Mouse (Mus musculus) erythroblast, adult 5-6 weeks (primary cell): ENCODE data around the gene Ly6g5b. TPM values are rescaled to one million over a fixed set of nuclear protein-coding genes. Genes with fewer than 3 reads are reported as not detected.

Source experiments
- total RNA-seq, 2 experiments: library from RNA; stranded (forward) in 1 of 2; stranded (reverse) in 1 of 2; fragments of 150-400 nt in 1 of 2; fragments of 200-764, 138-1000 nt in 1 of 2; gene quantifications; 2 replicates each; pipeline versions ENCODE4 v1.2.3 to v1.2.4; 2015 to 2017; ENCODE audit warnings: low replicate concordance in 2 of 2

Gene Ly6g5b
- total RNA-seq, 2 experiments from 2014 or later = 0.34 to 7.7 TPM

Other genes with a start within 250 kb of the Ly6g5b start
Only the 30 nearest of the 42 such genes appear.
- not detected in 2 replicates for gene Hspa1l, start 142.7 kb downstream of the Ly6g5b start, total RNA-seq (2015; ENCODE audit: low replicate concordance)
- not detected in 2 replicates for gene Hspa1l, start 142.7 kb downstream of the Ly6g5b start, total RNA-seq (2017; ENCODE audit: low replicate concordance)
- 46.8 and 50.3 TPM in 2 replicates for gene Lsm2, start 133.6 kb downstream of the Ly6g5b start, total RNA-seq (2015; ENCODE audit: low replicate concordance)
- gene Lsm2, start 133.6 kb downstream of the Ly6g5b start, total RNA-seq (2017; ENCODE audit: low replicate concordance) = 11.2 and 16.7 TPM in 2 replicates
- gene Vars, start 114.4 kb downstream of the Ly6g5b start, total RNA-seq (2015; ENCODE audit: low replicate concordance) = 24.4 and 33.4 TPM in 2 replicates
- gene Vars, start 114.4 kb downstream of the Ly6g5b start, total RNA-seq (2017; ENCODE audit: low replicate concordance) = 37.4 and 45.0 TPM in 2 replicates
- not detected in 2 replicates for gene Vwa7, start 98.8 kb downstream of the Ly6g5b start, total RNA-seq (2015; ENCODE audit: low replicate concordance)
- gene Vwa7, start 98.8 kb downstream of the Ly6g5b start, total RNA-seq (2017; ENCODE audit: low replicate concordance) = not detected in 2 replicates
- 2.3 TPM in 1 of 2 replicates, not detected in the other for gene Sapcd1, start 87.4 kb downstream of the Ly6g5b start, total RNA-seq (2015; ENCODE audit: low replicate concordance)
- gene Sapcd1, start 87.4 kb downstream of the Ly6g5b start, total RNA-seq (2017; ENCODE audit: low replicate concordance) = not detected in 2 replicates
- gene Msh5, start 68.7 kb downstream of the Ly6g5b start, total RNA-seq (2015; ENCODE audit: low replicate concordance) = 0.38 and 1.5 TPM in 2 replicates
- gene Msh5, start 68.7 kb downstream of the Ly6g5b start, total RNA-seq (2017; ENCODE audit: low replicate concordance) = 5.7 and 8.8 TPM in 2 replicates
- gene Clic1, start 65.5 kb downstream of the Ly6g5b start, total RNA-seq (2015; ENCODE audit: low replicate concordance) = 74.6 and 85.9 TPM in 2 replicates
- 66.9 and 68.8 TPM in 2 replicates for gene Clic1, start 65.5 kb downstream of the Ly6g5b start, total RNA-seq (2017; ENCODE audit: low replicate concordance)
- gene Ddah2, start 56.4 kb downstream of the Ly6g5b start, total RNA-seq (2015; ENCODE audit: low replicate concordance) = 1.0 and 1.7 TPM in 2 replicates
- gene Ddah2, start 56.4 kb downstream of the Ly6g5b start, total RNA-seq (2017; ENCODE audit: low replicate concordance) = 2.2 TPM in 1 of 2 replicates, not detected in the other
- gene Ly6g6c, start 50.0 kb downstream of the Ly6g5b start, total RNA-seq (2015; ENCODE audit: low replicate concordance) = not detected in 2 replicates
- not detected in 2 replicates for gene Ly6g6c, start 50.0 kb downstream of the Ly6g5b start, total RNA-seq (2017; ENCODE audit: low replicate concordance)
- gene Mpig6b, start 49.2 kb downstream of the Ly6g5b start, total RNA-seq (2015; ENCODE audit: low replicate concordance) = 0.42 TPM in 1 of 2 replicates, not detected in the other
- not detected in 2 replicates for gene Mpig6b, start 49.2 kb downstream of the Ly6g5b start, total RNA-seq (2017; ENCODE audit: low replicate concordance)
- gene Ly6g6e, start 38.5 kb downstream of the Ly6g5b start, total RNA-seq (2015; ENCODE audit: low replicate concordance) = not detected in 2 replicates
- not detected in 2 replicates for gene Ly6g6e, start 38.5 kb downstream of the Ly6g5b start, total RNA-seq (2017; ENCODE audit: low replicate concordance)
- gene Ly6g6d, start 37.4 kb downstream of the Ly6g5b start, total RNA-seq (2015; ENCODE audit: low replicate concordance) = not detected in 2 replicates
- 1.4 TPM in 1 of 2 replicates, not detected in the other for gene Ly6g6d, start 37.4 kb downstream of the Ly6g5b start, total RNA-seq (2017; ENCODE audit: low replicate concordance)
- gene Ly6g6f, start 29.8 kb downstream of the Ly6g5b start, total RNA-seq (2015; ENCODE audit: low replicate concordance) = not detected in 2 replicates
- gene Ly6g6f, start 29.8 kb downstream of the Ly6g5b start, total RNA-seq (2017; ENCODE audit: low replicate concordance) = not detected in 2 replicates
- gene Abhd16a, start 26.2 kb downstream of the Ly6g5b start, total RNA-seq (2015; ENCODE audit: low replicate concordance) = 28.1 and 36.8 TPM in 2 replicates
- gene Abhd16a, start 26.2 kb downstream of the Ly6g5b start, total RNA-seq (2017; ENCODE audit: low replicate concordance) = 33.3 and 63.0 TPM in 2 replicates
- gene Ly6g5c, start 7.1 kb downstream of the Ly6g5b start, total RNA-seq (2015; ENCODE audit: low replicate concordance) = not detected in 2 replicates
- not detected in 2 replicates for gene Ly6g5c, start 7.1 kb downstream of the Ly6g5b start, total RNA-seq (2017; ENCODE audit: low replicate concordance)
- gene Gpank1, start 6.0 kb upstream of the Ly6g5b start, total RNA-seq (2015; ENCODE audit: low replicate concordance) = 10.9 and 14.8 TPM in 2 replicates
- 15.8 and 20.4 TPM in 2 replicates for gene Gpank1, start 6.0 kb upstream of the Ly6g5b start, total RNA-seq (2017; ENCODE audit: low replicate concordance)
- 156 and 181 TPM in 2 replicates for gene Csnk2b, start 6.6 kb upstream of the Ly6g5b start, total RNA-seq (2015; ENCODE audit: low replicate concordance)
- 76.5 and 112 TPM in 2 replicates for gene Csnk2b, start 6.6 kb upstream of the Ly6g5b start, total RNA-seq (2017; ENCODE audit: low replicate concordance)
- 0.63 and 1.5 TPM in 2 replicates for gene D17H6S53E, start 10.9 kb upstream of the Ly6g5b start, total RNA-seq (2015; ENCODE audit: low replicate concordance)
- 2.6 and 2.8 TPM in 2 replicates for gene D17H6S53E, start 10.9 kb upstream of the Ly6g5b start, total RNA-seq (2017; ENCODE audit: low replicate concordance)
- not detected in 2 replicates for gene Apom, start 16.6 kb upstream of the Ly6g5b start, total RNA-seq (2015; ENCODE audit: low replicate concordance)
- gene Apom, start 16.6 kb upstream of the Ly6g5b start, total RNA-seq (2017; ENCODE audit: low replicate concordance) = 0.94 TPM in 1 of 2 replicates, not detected in the other
- gene Bag6, start 19.8 kb upstream of the Ly6g5b start, total RNA-seq (2015; ENCODE audit: low replicate concordance) = 23.8 and 47.9 TPM in 2 replicates
- 48.1 and 71.4 TPM in 2 replicates for gene Bag6, start 19.8 kb upstream of the Ly6g5b start, total RNA-seq (2017; ENCODE audit: low replicate concordance)
- gene Prrc2a, start 49.5 kb upstream of the Ly6g5b start, total RNA-seq (2015; ENCODE audit: low replicate concordance) = 70.2 and 111 TPM in 2 replicates
- gene Prrc2a, start 49.5 kb upstream of the Ly6g5b start, total RNA-seq (2017; ENCODE audit: low replicate concordance) = 15.1 and 22.6 TPM in 2 replicates
- gene Aif1, start 60.6 kb upstream of the Ly6g5b start, total RNA-seq (2015; ENCODE audit: low replicate concordance) = 14.4 and 19.8 TPM in 2 replicates
- 8.7 and 15.8 TPM in 2 replicates for gene Aif1, start 60.6 kb upstream of the Ly6g5b start, total RNA-seq (2017; ENCODE audit: low replicate concordance)
- 55.5 and 77.7 TPM in 2 replicates for gene Lst1, start 73.0 kb upstream of the Ly6g5b start, total RNA-seq (2015; ENCODE audit: low replicate concordance)
- gene Lst1, start 73.0 kb upstream of the Ly6g5b start, total RNA-seq (2017; ENCODE audit: low replicate concordance) = 32.2 and 57.3 TPM in 2 replicates
- 4.6 TPM in 1 of 2 replicates, not detected in the other for gene Ltb, start 79.0 kb upstream of the Ly6g5b start, total RNA-seq (2015; ENCODE audit: low replicate concordance)
- 1.7 and 3.8 TPM in 2 replicates for gene Ltb, start 79.0 kb upstream of the Ly6g5b start, total RNA-seq (2017; ENCODE audit: low replicate concordance)
- 10.7 and 19.2 TPM in 2 replicates for gene Tnf, start 86.6 kb upstream of the Ly6g5b start, total RNA-seq (2015; ENCODE audit: low replicate concordance)
- gene Tnf, start 86.6 kb upstream of the Ly6g5b start, total RNA-seq (2017; ENCODE audit: low replicate concordance) = 2.8 and 8.3 TPM in 2 replicates
- not detected in 2 replicates for gene Lta, start 89.9 kb upstream of the Ly6g5b start, total RNA-seq (2015; ENCODE audit: low replicate concordance)
- not detected in 2 replicates for gene Lta, start 89.9 kb upstream of the Ly6g5b start, total RNA-seq (2017; ENCODE audit: low replicate concordance)
- not detected in 2 replicates for gene Gm16181, start 105.4 kb upstream of the Ly6g5b start, total RNA-seq (2015; ENCODE audit: low replicate concordance)
- not detected in 2 replicates for gene Gm16181, start 105.4 kb upstream of the Ly6g5b start, total RNA-seq (2017; ENCODE audit: low replicate concordance)
- gene Atp6v1g2, start 118.2 kb upstream of the Ly6g5b start, total RNA-seq (2015; ENCODE audit: low replicate concordance) = 1.0 and 2.7 TPM in 2 replicates
- 3.8 TPM in 1 of 2 replicates, not detected in the other for gene Atp6v1g2, start 118.2 kb upstream of the Ly6g5b start, total RNA-seq (2017; ENCODE audit: low replicate concordance)
- gene Nfkbil1, start 120.4 kb upstream of the Ly6g5b start, total RNA-seq (2015; ENCODE audit: low replicate concordance) = 0.58 and 1.0 TPM in 2 replicates
- 2.2 TPM in 1 of 2 replicates, not detected in the other for gene Nfkbil1, start 120.4 kb upstream of the Ly6g5b start, total RNA-seq (2017; ENCODE audit: low replicate concordance)
- gene Ddx39b, start 126.3 kb upstream of the Ly6g5b start, total RNA-seq (2015; ENCODE audit: low replicate concordance) = 65.7 and 80.5 TPM in 2 replicates
- gene Ddx39b, start 126.3 kb upstream of the Ly6g5b start, total RNA-seq (2017; ENCODE audit: low replicate concordance) = 48.1 and 50.2 TPM in 2 replicates